Mouse (Mus musculus) testis, adult 2 months (tissue): Measurements from ENCODE around the gene Mcts2.

ENCODE experiments used
- CTCF ChIP-seq: fragments of 200-500 bp; IDR thresholded peaks from 2 replicates; pipeline ENCODE4 v1.5.1; 2012; ENCODE audit warnings: low read depth, mild to moderate bottlenecking, inconsistent platforms, low read length, moderate library complexity; ENCODE audit not compliant: control insufficient read depth, insufficient read depth, insufficient replicate concordance
- POLR2A ChIP-seq: fragments of 200-500 bp; IDR thresholded peaks from 2 replicates; pipeline ENCODE4 v1.6.1; 2012; ENCODE audit warnings: low read depth, mild to moderate bottlenecking, inconsistent platforms, low read length, moderate library complexity; ENCODE audit not compliant: control insufficient read depth

DNA sequence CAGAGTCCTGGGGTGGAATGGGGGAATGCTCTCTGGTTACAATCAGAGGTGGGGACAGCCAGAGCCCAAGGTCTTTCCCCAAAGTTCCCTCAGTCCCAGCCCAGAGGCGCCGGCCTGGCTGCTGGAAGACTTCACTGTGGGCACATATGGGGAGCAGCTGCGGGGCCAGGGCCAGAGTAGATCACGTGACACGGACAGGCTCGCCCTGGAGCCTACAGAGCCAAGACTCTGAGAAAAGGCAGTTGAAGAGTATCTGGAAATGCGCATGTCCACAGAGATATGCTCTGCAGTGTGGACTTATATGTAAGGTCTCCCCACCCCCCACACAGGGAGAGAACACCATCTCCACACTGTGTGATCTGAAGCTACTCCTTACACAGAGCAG is 42.8 kb downstream of the Mcts2 start:
- TF ChIP-seq CTCF (no peak), POLR2A (no peak)
